Comparison of ENCODE assay signal across 11 mouse cellular contexts in genomic region chr13:100112218-100112972, GRCm38 (mm10). TPM values are rescaled to one million over a fixed set of nuclear protein-coding genes. Genes with fewer than 3 reads are reported as not detected.
DNase-seq lines count a peak whose midpoint lies in the region; ATAC-seq and TF ChIP-seq lines count a peak whose summit lies in the region.
"Had no signal": no experiment of that assay in that cellular context is flagged by ENCODE, and none has a peak within 500 bp of the region (broad histone marks: within the 10 kb centered on the region; RNA-seq: fewer than 3 reads in every experiment).

No protein-coding gene starts in this region.

- TF ChIP-seq CTCF in intestine, postnatal 0 days (IDR thresholded peaks at IDR 0.05; ENCODE audit: low read depth): peak; percentile 73
- no peak for TF ChIP-seq CTCF in cerebellum, adult 2 months (IDR thresholded peaks at IDR 0.05; ENCODE audit: borderline replicate concordance, insufficient read depth, low read depth, low read length)

- no peaks in the 10 kb centered on the region for H3K27me3 ChIP-seq in intestine, postnatal 0 days (replicated peaks; ENCODE audit: control insufficient read depth, insufficient read depth, low read length)
- no peaks in the 10 kb centered on the region for H3K27me3 ChIP-seq in intestine, embryonic 15.5 days (replicated peaks)
- no peaks in the 10 kb centered on the region for H3K27me3 ChIP-seq in cerebellum, adult 2 months (ENCODE audit: control insufficient read depth, insufficient read depth, low read length)
- H3K27me3 ChIP-seq: heart, embryonic 15.5 days; kidney, embryonic 15.5 days had no signal

- no peak overlapping the region for H3K9ac ChIP-seq in intestine, postnatal 0 days (ENCODE audit: low read depth, low read length)
- no peak overlapping the region for H3K9ac ChIP-seq in intestine, embryonic 15.5 days
- H3K9ac ChIP-seq: heart, embryonic 15.5 days; kidney, embryonic 15.5 days had no signal

- no peak overlapping the region for H3K4me3 ChIP-seq in intestine, postnatal 0 days (ENCODE audit: low read depth, low read length)
- no peak overlapping the region for H3K4me3 ChIP-seq in intestine, embryonic 15.5 days (replicated peaks)
- no peak overlapping the region for H3K4me3 ChIP-seq in cerebellum, adult 2 months (replicated peaks; ENCODE audit: insufficient read depth, low read depth, low read length)
- H3K4me3 ChIP-seq: heart, embryonic 15.5 days; kidney, embryonic 15.5 days had no signal

- no peak overlapping the region for H3K27ac ChIP-seq in intestine, postnatal 0 days (ENCODE audit: low read depth, low read length)
- no peak overlapping the region for H3K27ac ChIP-seq in intestine, embryonic 15.5 days
- H3K27ac ChIP-seq in cerebellum, adult 2 months (ENCODE audit: insufficient read depth, low read length): no peak overlapping the region
- H3K27ac ChIP-seq: heart, embryonic 15.5 days; kidney, embryonic 15.5 days had no signal

- ATAC-seq in intestine, postnatal 0 days: no peak
- no peak for ATAC-seq in intestine, embryonic 15.5 days

- H3K36me3 ChIP-seq in intestine, postnatal 0 days (ENCODE audit: control insufficient read depth, insufficient read depth): 0 out of 2 replicates have a peak, but pooled peaks cover 4% of the 10 kb centered on the region
- H3K36me3 ChIP-seq in intestine, embryonic 15.5 days: no peaks in the 10 kb centered on the region

- H3K4me2 ChIP-seq in intestine, postnatal 0 days (replicated peaks; ENCODE audit: low read depth): no peak overlapping the region
- H3K4me2 ChIP-seq in intestine, embryonic 15.5 days (replicated peaks): no peak overlapping the region
- H3K4me2 ChIP-seq: heart, embryonic 15.5 days; kidney, embryonic 15.5 days had no signal

- DNase-seq in adrenal gland, postnatal 14 days: peak; percentile 9
- no peak for DNase-seq in adrenal gland, adult 2 months
- DNase-seq in ovary, postnatal 14 days (ENCODE audit: low spot score): peak; percentile 11
- no peak for DNase-seq in ovary, postnatal 10 days (ENCODE audit: low spot score)
- no peak for DNase-seq in urinary bladder, adult 2 months (ENCODE audit: low spot score)
- no peak for DNase-seq in cerebellum, adult 2 months
- DNase-seq: lung, postnatal 4 days had no signal

- no peaks in the 10 kb centered on the region for H3K4me1 ChIP-seq in intestine, postnatal 0 days (replicated peaks; ENCODE audit: control insufficient read depth, insufficient read depth, low read length)
- 0 out of 2 replicates have a peak, but pooled peaks cover 7% of the 10 kb centered on the region for H3K4me1 ChIP-seq in intestine, embryonic 15.5 days (replicated peaks)
- no peaks in the 10 kb centered on the region for H3K4me1 ChIP-seq in cerebellum, adult 2 months (ENCODE audit: control insufficient read depth, insufficient read depth, low read length)

- no peaks in the 10 kb centered on the region for H3K9me3 ChIP-seq in intestine, postnatal 0 days (ENCODE audit: control insufficient read depth)
- no peaks in the 10 kb centered on the region for H3K9me3 ChIP-seq in intestine, embryonic 15.5 days
- H3K9me3 ChIP-seq: heart, embryonic 15.5 days; kidney, embryonic 15.5 days had no signal

- WGBS in intestine, postnatal 0 days: 51% methylated on average over 5 of the region's 5 CpGs
- WGBS in intestine, embryonic 15.5 days: 43% methylated on average over 5 of the region's 5 CpGs
- WGBS in cerebellum, adult 2 months: 36% methylated on average over 5 of the region's 5 CpGs

- TF ChIP-seq POLR2A in cerebellum, adult 2 months (IDR thresholded peaks at IDR 0.05; ENCODE audit: borderline replicate concordance, insufficient read depth, low read length): no peak

RNA-seq across cellular contexts. Expression of gene Serf1, which starts 4.6 kb away (rescaled TPM):
- total RNA-seq in adrenal gland, postnatal 14 days (2021): 25.4 and 27.0 TPM in 2 replicates
- total RNA-seq in adrenal gland, adult 2 months (2021): 10 to 100 TPM; 12.4 to 31.1 TPM
- 11.7 and 24.1 TPM in 2 replicates for polyA plus RNA-seq in adrenal gland, adult 2 months (2012; rRNA removed)
- polyA plus RNA-seq in intestine, postnatal 0 days (2015; fragmentation: Nextera tagmentation; extraction: Ambion mirVana): 107 and 115 TPM in 2 replicates
- polyA plus RNA-seq in intestine, embryonic 15.5 days (2015; fragmentation: Nextera tagmentation; extraction: Ambion mirVana): 136 and 168 TPM in 2 replicates
- 28.2 and 30.7 TPM in 2 replicates for polyA plus RNA-seq in urinary bladder, adult 2 months (2012; rRNA removed)
- 30.4 and 31.4 TPM in 2 replicates for polyA plus RNA-seq in cerebellum, adult 2 months (2012; rRNA removed)

RNA-seq across cellular contexts. Expression of gene Bdp1, which starts 8.5 kb away (rescaled TPM):
- 34.4 and 36.5 TPM in 2 replicates for total RNA-seq in adrenal gland, postnatal 14 days (2021)
- total RNA-seq in adrenal gland, adult 2 months (2021): 10 to 100 TPM; 17.3 to 45.7 TPM
- 0.73 and 1.3 TPM in 2 replicates for polyA plus RNA-seq in adrenal gland, adult 2 months (2012; rRNA removed)
- polyA plus RNA-seq in intestine, postnatal 0 days (2015; fragmentation: Nextera tagmentation; extraction: Ambion mirVana): 13.1 and 16.1 TPM in 2 replicates
- 28.8 and 36.7 TPM in 2 replicates for polyA plus RNA-seq in intestine, embryonic 15.5 days (2015; fragmentation: Nextera tagmentation; extraction: Ambion mirVana)
- 8.7 and 9.2 TPM in 2 replicates for polyA plus RNA-seq in urinary bladder, adult 2 months (2012; rRNA removed)
- polyA plus RNA-seq in cerebellum, adult 2 months (2012; rRNA removed): 14.7 and 16.6 TPM in 2 replicates

RNA-seq across cellular contexts. Expression of gene Smn1, which starts 12.3 kb away (rescaled TPM):
- total RNA-seq in adrenal gland, postnatal 14 days (2021): 28.2 and 37.0 TPM in 2 replicates
- 10 to 100 TPM; 34.5 to 39.6 TPM for total RNA-seq in adrenal gland, adult 2 months (2021)
- polyA plus RNA-seq in adrenal gland, adult 2 months (2012; rRNA removed): 8.7 and 13.3 TPM in 2 replicates
- 25.3 and 26.2 TPM in 2 replicates for polyA plus RNA-seq in intestine, postnatal 0 days (2015; fragmentation: Nextera tagmentation; extraction: Ambion mirVana)
- 45.1 and 49.1 TPM in 2 replicates for polyA plus RNA-seq in intestine, embryonic 15.5 days (2015; fragmentation: Nextera tagmentation; extraction: Ambion mirVana)
- polyA plus RNA-seq in urinary bladder, adult 2 months (2012; rRNA removed): 37.3 and 50.4 TPM in 2 replicates
- 35.8 and 40.7 TPM in 2 replicates for polyA plus RNA-seq in cerebellum, adult 2 months (2012; rRNA removed)

Comparison
In these comparisons a context has a peak if more than half of its experiments do, and no peak if none do; other contexts are left out.
1. DNase-seq: peak in adrenal gland, postnatal 14 days (single experiment) and ovary, postnatal 14 days (single experiment); none in adrenal gland, adult 2 months (single experiment), ovary, postnatal 10 days (single experiment), urinary bladder, adult 2 months (single experiment) and cerebellum, adult 2 months (0 of 2).